Mouse (Mus musculus): ENCODE measurements around the gene Gls. TPM values are rescaled to one million over a fixed set of nuclear protein-coding genes. Genes with fewer than 3 reads are reported as not detected.

Gls gene
- 10 to 100 TPM; 54.1 to 79.4 (median 63.3) TPM for polyA plus RNA-seq (2017; shearing (Covaris generic))

DNA sequence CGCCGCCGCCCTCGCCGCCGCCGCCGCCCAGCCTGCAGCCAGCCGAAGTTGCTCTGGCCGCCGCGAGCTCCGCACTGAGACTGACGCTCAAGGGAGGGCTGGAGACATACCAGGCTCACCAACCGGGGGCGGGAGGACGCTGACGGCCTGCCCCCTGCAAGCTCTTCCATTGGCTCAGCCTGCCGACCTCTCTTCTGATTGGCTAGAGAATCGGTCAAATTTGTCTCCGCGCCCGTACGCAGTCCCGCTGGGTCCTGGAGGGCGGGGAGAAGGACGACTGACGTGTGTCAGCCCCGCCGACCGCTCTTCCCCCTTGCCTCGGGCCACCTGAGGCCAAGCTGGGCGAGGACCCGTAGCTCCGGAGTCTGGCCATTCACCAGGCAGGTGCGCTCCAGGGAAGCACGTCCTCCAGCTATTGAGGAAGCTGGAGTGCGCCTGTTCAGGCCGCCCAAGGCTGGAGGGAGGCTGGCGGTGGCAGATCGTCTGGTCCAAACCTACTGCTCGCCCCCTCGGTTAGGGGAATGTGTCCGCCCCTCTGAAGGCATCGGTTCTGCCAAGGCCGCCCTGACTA lies at the start of gene Gls:
Gene Gls, minus strand, starts transcription at position 90 of the 571 bp plus-strand sequence.
- peak; percentile 86 for ATAC-seq

GRCm38 (mm10) chr1:52279831-52280595 lies 47.0 kb upstream of the Gls start:
- no peak for ATAC-seq

- ATAC-seq, result no peak
These were observed 46.3 kb upstream of the Gls start for GRCm38 (mm10) chr1:52279331-52279730.

GRCm38 (mm10) chr1:52278073-52278472 lies 45.0 kb upstream of the Gls start:
- no peak for ATAC-seq

GRCm38 (mm10) chr1:52274210-52274609 lies 41.2 kb upstream of the Gls start:
- no peak for ATAC-seq

DNA sequence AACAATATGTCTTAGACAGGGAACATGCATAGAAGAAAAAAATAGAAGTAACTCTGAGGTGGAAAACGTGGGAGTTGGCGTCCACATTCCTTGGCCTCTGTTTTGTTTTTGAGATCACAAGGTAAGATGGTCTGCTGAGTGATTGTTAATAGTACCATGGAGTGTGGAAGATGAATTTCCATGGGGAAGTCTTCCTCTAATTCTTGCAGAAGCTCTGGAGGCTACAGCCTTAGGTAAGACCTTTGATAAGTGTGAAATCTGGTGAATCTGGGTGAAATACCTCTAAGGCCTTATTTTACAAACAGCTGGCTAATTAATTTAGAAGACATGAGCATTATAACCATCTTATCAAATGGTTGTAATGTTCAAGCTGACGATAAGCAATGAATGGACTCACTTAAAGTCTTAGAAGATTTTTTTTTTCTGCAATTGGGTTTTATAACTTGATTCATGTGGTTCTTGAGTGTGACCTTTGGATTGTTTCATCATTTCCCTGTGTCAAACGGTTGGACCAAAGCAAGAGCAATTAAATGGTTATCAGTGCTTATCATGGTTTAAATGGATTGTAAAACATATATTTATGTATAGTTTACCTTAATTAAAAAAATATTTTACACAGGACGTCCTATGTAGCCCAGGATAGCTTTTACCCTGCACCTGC lies 39.1 kb upstream of the Gls start:
- ATAC-seq, result no peak

GRCm38 (mm10) chr1:52270354-52270753 lies 37.3 kb upstream of the Gls start:
- ATAC-seq, result no peak

GRCm38 (mm10) chr1:52269596-52269995 lies 36.6 kb upstream of the Gls start:
- ATAC-seq, result no peak

GRCm38 (mm10) chr1:52268006-52268405 lies 35.0 kb upstream of the Gls start:
- ATAC-seq, result no peak

DNA sequence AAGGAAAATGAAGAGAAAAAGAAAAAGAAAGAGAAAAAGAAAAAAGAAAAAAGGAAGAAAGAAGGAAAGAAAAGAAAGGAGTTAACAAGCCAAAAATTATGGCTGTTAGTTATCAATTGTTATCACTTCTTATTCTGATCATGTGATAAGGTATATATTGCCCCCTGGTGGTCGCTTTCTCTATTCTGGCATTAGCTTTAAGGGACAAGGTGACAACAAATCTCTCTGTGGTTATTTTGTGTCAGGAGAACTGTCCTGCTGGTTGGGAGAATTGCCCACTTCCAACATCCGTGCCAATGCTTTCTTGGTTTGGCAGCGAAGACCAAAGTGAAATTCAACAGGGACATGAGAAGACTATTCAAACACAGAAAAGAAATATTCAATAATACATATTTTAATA lies 34.6 kb upstream of the Gls start:
- peak; percentile 54 for ATAC-seq

DNA sequence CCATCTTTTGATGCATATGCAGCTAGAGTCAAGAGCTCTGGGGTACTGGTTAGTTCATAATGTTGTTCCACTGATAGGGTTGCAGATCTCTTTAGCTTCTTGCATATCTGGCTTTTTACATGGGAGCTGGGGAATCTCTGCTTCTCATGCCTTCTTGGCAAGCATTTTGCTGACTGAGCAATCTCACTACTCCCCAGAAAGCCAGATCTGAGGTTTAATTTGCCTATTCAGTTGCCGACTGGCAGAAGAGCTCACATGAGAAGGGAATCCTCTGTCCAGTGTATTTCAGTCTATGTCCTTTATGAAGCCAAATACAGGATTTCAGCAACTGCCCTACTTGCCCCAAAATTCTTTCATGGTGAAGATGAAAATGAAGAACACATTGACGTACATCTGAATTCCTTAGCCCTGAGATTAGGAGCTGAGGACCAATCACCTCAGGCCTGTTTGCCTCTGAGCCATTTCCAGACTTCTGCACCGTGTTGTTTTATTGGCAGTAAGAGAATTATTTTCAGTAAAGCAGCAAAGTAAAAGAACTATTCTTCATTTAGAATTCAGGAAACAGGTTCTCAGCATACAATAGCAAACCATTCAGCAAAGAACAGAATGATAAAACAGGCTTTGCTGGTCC lies 33.0 kb upstream of the Gls start:
- no peak for ATAC-seq

GRCm38 (mm10) chr1:52264290-52264689 lies 31.3 kb upstream of the Gls start:
- ATAC-seq, result no peak

DNA sequence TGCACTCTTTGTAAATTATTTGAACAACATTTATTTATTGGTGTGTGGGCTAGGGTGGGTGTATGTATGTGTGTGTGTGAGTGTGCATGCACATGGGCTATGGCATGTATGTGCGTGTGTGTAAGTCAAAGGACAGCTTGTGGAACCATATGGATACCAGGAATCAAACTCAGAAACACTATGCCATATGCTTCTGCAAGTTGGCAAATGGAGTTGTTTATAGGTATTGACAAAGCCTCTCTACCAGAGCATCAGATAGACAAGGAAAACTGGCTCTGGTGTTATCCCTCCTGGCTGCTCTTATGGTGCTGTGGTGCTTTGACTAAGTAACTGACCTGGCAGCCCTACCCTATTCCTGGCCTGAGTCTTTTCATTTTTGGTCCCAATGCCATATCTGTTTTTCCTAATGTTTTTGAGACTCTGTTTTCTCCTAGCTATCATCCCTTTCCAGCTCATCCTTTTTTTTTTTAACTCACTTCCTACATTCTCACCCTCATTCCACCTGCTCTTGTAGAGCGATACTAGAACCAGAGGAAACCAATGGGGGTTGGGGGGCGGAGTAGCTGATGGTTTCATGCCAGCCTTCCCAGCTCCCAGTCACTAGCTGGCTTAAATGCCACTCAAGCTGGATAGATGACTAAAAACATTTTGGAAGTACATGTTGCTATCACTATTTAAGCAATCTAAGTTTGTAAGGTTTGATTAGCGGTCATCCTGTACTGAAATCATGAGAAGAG lies 27.5 kb upstream of the Gls start:
- ATAC-seq, result no peak

DNA sequence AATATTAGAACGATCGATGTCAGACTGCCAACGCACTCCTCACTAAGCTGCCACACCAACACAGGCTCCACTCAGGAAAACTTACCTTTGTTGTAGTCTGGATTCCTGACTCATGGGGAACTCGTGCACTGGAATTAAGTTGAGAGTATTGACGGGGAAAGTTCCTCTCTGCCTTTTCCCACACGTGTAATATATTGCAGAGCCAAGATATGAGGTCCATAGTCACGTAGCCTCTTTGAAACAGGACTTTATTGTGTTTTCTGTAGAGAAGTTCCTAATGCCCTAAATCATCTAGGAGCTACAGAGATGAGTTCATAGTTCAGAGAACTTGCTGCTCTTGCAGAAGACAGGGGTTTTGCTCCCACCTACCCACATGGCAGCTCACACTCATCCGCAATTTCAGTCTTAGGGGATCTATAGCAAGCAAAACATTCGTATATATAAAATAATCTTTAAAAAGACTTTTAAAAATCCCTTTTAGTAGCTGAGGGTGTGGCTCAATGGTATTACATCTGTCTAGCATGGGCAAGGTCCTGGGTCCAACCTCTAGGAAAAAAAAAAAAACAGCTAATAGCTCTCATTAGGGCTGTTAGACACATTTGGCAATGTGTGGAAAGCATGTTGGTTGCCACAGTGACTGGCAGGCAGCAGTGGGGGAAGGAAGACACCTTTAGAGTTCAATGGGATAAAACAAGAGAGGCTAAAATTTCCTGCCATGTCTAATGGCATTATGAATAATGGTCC lies 25.1 kb upstream of the Gls start:
- ATAC-seq, result no peak

DNA sequence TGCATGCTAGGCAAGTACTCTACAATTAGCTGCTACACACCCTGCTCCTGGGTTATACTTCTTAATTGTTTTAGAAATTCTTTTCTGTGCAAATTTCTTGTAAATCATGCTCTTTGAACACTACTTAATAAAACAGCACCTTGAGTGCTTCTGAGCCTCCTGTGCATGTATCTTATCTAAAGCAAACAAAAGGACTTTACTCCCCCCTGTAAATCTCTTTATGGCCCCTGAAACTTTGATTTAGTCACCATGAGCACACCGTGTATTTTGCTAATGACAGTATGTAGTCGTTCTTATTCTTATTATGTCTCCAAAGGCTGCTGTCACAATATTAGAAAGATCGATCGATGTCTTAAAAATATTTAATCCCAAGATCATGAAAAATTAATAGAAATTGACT lies 23.9 kb upstream of the Gls start:
- no peak for ATAC-seq

DNA sequence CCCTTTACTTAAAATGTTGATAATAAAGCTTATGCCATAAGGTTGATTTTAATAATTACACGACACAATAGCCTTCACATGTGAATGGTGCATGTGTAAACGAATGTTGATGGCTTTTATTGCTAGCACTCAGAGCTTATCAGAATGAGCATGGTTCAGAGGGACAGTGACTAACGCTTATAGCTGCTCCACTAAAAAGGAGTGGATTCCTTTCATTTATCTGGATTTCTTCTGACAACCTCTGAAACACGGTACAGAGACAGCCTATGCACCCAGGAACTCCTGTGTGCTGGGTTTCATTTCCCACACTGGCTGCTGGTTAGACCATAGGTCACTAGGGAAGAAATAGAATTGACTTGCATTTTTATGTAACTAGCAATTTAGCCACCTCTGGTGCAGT lies 23.2 kb upstream of the Gls start:
- ATAC-seq, result no peak

- no peak for ATAC-seq
These were observed 21.4 kb upstream of the Gls start for GRCm38 (mm10) chr1:52254411-52254810.

DNA sequence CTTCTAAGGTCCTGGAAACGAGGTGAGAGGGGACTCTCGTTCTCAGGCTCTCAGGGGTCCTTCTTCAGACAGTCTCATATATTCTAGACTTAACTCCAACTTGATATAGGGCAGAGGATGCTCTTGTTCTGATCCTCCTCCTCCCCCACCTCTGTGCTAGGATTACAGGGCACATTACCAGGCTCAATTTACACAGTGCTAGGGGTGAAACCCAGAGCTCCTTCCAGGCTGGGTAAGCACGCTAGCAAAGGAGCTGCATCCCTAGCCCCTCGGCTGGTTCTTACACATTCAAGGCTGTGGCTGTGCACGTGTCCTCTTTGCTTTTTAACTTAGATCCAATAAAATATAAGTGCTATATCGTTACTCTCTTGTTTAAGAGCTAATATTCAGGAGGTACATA lies 20.4 kb upstream of the Gls start:
- no peak for ATAC-seq

DNA sequence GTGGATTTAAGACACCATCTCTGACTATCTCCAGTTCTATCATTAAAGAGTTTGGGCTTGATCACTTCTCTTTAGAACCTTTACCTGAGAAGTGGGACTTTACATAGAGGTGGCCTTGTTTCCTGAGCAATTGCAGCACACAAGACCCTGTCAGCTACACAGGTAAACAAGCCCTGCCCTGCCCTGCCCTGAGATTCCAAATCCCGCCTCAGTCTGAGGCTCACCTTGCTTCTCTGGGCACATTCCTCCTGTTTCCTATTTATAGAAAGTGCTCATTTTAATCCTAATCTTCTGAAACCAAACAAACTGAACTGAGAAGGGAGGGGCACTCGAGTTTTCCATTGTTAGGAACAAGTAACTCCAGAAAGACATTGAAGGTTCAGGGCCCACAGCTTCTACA lies 19.4 kb upstream of the Gls start:
- ATAC-seq, result no peak

GRCm38 (mm10) chr1:52251038-52251735 lies 18.2 kb upstream of the Gls start:
- ATAC-seq, result no peak

DNA sequence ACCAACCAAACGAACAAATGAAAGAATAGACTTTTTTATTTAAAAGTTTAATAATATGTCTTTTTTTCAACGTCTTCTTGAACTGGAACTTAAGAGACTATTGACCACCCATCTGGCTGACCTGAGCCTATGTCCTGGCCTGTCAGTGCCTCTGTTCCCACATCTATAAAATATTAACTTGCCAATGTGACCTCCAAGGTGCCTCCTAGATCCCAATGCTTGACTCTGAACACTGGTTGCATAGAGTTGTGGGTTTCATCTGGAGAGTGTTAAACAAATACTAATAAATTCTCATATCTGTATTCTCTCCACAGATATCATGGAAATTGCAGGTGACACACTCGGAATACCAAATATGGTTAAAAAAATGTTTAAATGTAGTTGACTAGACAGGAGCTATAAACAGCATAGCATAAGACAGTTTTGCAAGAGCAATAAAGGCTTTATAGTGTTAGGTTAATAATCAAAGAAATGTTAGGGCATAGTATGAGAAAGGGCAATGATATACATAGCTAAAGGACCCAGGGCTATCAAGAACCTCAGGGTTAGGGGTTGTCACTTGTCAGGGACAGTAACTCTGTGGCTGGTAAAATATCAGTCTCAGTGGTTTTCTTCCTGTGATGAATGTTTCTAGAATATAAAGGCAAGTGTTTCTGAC lies 16.0 kb upstream of the Gls start:
- no peak for ATAC-seq

All from inflammation-experienced regulatory T-cells, adult 6 months (primary cell).